ENCODE assay signal across 25 mouse cellular contexts in the genomic region with DNA sequence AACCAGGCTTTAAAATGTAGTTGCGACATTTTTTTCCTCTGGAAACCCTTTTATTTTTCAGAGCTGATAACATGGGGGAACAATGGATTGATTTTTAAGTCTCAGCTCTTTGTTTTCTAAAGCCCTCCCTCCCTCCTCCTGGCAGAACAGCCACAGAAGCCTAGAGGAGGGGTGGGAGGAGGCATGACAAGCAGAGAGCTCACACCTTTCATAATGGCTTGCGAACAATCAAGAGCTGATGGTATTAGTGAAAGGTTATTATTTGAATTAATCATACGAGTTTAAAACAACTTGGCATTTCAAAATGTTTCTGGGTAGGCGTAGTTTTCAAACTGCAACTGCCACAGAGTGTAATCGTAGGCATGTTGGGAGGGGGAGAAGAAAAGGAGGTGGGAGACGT.
A peak's percentile ranks its signal among the peaks of the same experiment; 100 is the strongest.
DNase-seq lines count a peak whose midpoint lies in the region; ATAC-seq lines count a peak whose summit lies in the region.
"Had no signal": no experiment of that assay in that cellular context is flagged by ENCODE, and none has a peak within 500 bp of the region (broad histone marks: within the 10 kb centered on the region; RNA-seq: fewer than 3 reads in every experiment).

No protein-coding gene starts in this region.

- no peaks in the 10 kb centered on the region for H3K4me1 ChIP-seq in forebrain, embryonic 14.5 days (ENCODE audit: control insufficient read depth, insufficient read depth, low read length)
- H3K4me1 ChIP-seq in forebrain, embryonic 13.5 days, result no peaks in the 10 kb centered on the region
- H3K4me1 ChIP-seq: embryonic facial prominence, embryonic 15.5 days; heart, embryonic 10.5 days; hindbrain, embryonic 12.5 days had no signal

- ATAC-seq in forebrain, embryonic 14.5 days, result no peak
- ATAC-seq in forebrain, embryonic 13.5 days, result no peak
- ATAC-seq: CD4-positive, CD25-positive, alpha-beta regulatory T cell, adult 4 months; hindbrain, embryonic 16.5 days had no signal

- no peak overlapping the region for H3K9ac ChIP-seq in forebrain, embryonic 14.5 days (ENCODE audit: low read length)
- no peak overlapping the region for H3K9ac ChIP-seq in forebrain, embryonic 13.5 days
- H3K9ac ChIP-seq: embryonic facial prominence, embryonic 15.5 days; hindbrain, embryonic 12.5 days had no signal

- H3K4me3 ChIP-seq in forebrain, embryonic 14.5 days (ENCODE audit: low read depth, low read length), result no peak overlapping the region
- H3K4me3 ChIP-seq in forebrain, embryonic 13.5 days, result no peak overlapping the region
- H3K4me3 ChIP-seq: embryonic facial prominence, embryonic 15.5 days; erythroblast, embryonic 14.5 days; heart, embryonic 10.5 days; hindbrain, embryonic 12.5 days had no signal

- no peaks in the 10 kb centered on the region for H3K27me3 ChIP-seq in forebrain, embryonic 14.5 days (replicated peaks; ENCODE audit: control insufficient read depth, insufficient read depth, low read length)
- no peaks in the 10 kb centered on the region for H3K27me3 ChIP-seq in forebrain, embryonic 13.5 days
- H3K27me3 ChIP-seq: embryonic facial prominence, embryonic 15.5 days; hindbrain, embryonic 12.5 days had no signal

- peak; percentile 15 for DNase-seq in forebrain, embryonic 14.5 days (ENCODE audit: low spot score)
- peak; percentile 3 to 4 for DNase-seq in layer of hippocampus, adult 8-10 months (ENCODE audit: low spot score in 2 of 2)
- no peak for DNase-seq in layer of hippocampus, postnatal 10 days (ENCODE audit: low spot score in 2 of 2)
- peak; percentile 12 for DNase-seq in retina, postnatal 1 day
- no peak for DNase-seq in retina, embryonic 14.5 days (ENCODE audit: low spot score)
- DNase-seq in brain, embryonic 18.5 days (ENCODE audit: low read depth, low spot score), result peak; percentile 4
- DNase-seq in embryo, embryonic 10 days (ENCODE audit: low spot score), result no peak
- DNase-seq: adrenal gland, adult 8-10 months; adrenal gland, postnatal 36 days; B cell, adult 2 months; cerebellum, adult 18-20 months; cerebellum, adult 9-11 months; cerebellum, postnatal 36 days; gastrocnemius, postnatal 10 days; heart, adult 18-20 months; heart, postnatal 10 days; heart, postnatal 4 days had no signal

- H3K4me2 ChIP-seq in forebrain, embryonic 14.5 days (ENCODE audit: low read length), result no peak overlapping the region
- H3K4me2 ChIP-seq in forebrain, embryonic 13.5 days, result no peak overlapping the region
- H3K4me2 ChIP-seq: embryonic facial prominence, embryonic 15.5 days; hindbrain, embryonic 12.5 days had no signal

- 56% methylated on average over 6 of the region's 6 CpGs for WGBS in forebrain, embryonic 14.5 days
- WGBS in forebrain, embryonic 13.5 days, result 59% methylated on average over 6 of the region's 6 CpGs

- no peak overlapping the region for H3K27ac ChIP-seq in forebrain, embryonic 14.5 days (ENCODE audit: low read depth, low read length)
- no peak overlapping the region for H3K27ac ChIP-seq in forebrain, embryonic 13.5 days
- H3K27ac ChIP-seq: embryonic facial prominence, embryonic 15.5 days; heart, embryonic 10.5 days; hindbrain, embryonic 12.5 days had no signal

- H3K9me3 ChIP-seq in forebrain, embryonic 14.5 days (replicated peaks; ENCODE audit: control insufficient read depth, low read length), result no peaks in the 10 kb centered on the region
- no peaks in the 10 kb centered on the region for H3K9me3 ChIP-seq in forebrain, embryonic 13.5 days (replicated peaks)
- H3K9me3 ChIP-seq: embryonic facial prominence, embryonic 15.5 days; heart, embryonic 10.5 days; hindbrain, embryonic 12.5 days had no signal

- no peaks in the 10 kb centered on the region for H3K36me3 ChIP-seq in forebrain, embryonic 14.5 days (ENCODE audit: control insufficient read depth, insufficient read depth, low read length)
- H3K36me3 ChIP-seq in forebrain, embryonic 13.5 days (ENCODE audit: poor library complexity, severe bottlenecking), result no peaks in the 10 kb centered on the region
- H3K36me3 ChIP-seq: embryonic facial prominence, embryonic 15.5 days; G1E; heart, embryonic 10.5 days; hindbrain, embryonic 12.5 days had no signal

Comparison
In these comparisons a context has a peak if more than half of its experiments do, and no peak if none do; other contexts are left out.
1. DNase-seq: peak in forebrain, embryonic 14.5 days (single experiment), layer of hippocampus, adult 8-10 months (2 of 2), retina, postnatal 1 day (single experiment) and brain, embryonic 18.5 days (single experiment); none in layer of hippocampus, postnatal 10 days (0 of 2), retina, embryonic 14.5 days (single experiment) and embryo, embryonic 10 days (single experiment).